Mouse (Mus musculus) frontal cortex, postnatal 10 days (tissue): Measurements from ENCODE around the gene Ldah.
"Not testable (repeated sequence)": the region's sequence is repeated elsewhere in the genome, so short reads cannot be mapped to it uniquely, and the experiment has no call there.

Source experiments
- DNase-seq, 2 experiments: peaks; one replicate each; pipeline ENCODE4 v3.0.0; 2022; ENCODE audit warnings: low spot score in 2 of 2, mixed read lengths in 1 of 2

The Ldah gene

DNA sequence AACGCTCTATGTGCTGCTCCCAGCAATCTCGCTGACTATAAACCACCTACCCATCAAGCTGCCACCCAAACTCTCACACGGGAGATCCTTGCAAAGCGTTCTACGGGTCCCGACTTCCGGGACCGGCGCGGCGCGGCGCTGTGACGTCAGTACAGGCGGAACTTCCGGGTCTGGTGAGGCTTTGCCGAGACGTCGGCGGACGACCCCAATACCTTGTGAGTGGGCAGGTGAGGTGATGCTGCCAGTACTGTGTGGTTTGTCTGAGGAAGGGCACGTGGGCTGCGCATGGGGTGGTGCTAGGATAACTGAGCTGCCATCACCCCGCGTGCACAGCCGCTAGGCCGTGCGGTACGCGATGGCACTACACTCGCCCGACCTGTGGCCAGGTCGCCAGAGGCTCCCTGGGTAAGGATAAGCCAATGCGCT is at the start of gene Ldah:
Ldah (plus strand) TSS at position 130 of the 426 bp plus-strand sequence.
- DNase-seq, result peak; percentile 85 to 88

DNA sequence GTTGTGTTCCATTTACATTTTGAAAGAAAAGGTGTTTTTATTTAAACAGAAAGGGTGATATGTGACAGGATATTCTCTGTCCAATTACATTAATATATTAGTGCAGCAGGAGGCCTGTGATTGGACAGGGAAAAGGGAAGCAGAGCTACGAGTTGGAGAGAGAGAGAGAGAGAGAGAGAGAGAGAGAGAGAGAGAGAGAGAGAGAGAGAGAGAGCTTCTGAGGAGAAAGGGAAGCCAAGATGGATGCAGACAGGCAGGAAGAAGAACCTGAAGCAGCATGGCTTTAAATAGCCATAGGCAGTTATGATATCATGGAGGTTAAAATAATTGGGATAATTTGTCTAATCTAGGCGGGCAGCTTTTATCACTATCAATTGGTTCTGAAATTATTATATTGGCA is 40.2 kb upstream of the Ldah start:
- DNase-seq, result no peak

DNA sequence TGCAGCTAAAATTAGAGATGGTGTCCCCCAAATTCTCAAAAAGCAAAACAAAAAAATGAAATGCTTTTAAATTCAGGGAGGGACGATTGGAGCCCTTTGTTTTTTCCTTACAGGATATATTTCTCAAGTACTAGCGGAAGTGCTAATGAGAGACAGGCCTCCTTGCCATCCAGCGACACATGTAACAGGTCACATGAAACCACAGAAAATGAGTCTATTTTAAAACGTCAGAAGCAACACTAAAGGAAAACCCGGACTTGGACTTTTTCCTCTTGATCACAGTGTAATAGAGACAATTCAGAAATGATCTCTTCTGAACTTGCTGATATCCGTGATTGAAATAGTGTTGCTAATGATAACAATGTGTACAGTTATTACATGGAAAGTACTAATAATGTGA is 27.0 kb upstream of the Ldah start:
- DNase-seq, result no peak

DNA sequence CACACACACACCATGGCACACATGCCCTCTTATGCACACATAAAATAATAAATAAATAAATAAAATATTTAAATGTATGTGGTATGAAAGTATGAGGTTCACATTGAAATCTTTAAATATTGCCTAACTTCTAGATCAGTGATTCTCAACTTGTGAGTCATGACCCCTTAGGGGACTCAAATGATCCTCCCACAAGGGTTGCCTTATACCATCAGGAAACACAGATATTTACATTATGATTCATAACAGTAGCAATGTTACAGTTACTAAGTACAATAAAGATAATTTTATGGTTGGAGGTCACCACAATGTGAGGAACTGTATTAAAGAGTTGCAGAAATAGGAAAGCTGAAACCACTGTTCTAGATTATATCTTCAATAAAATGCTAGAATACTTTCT is 26.2 kb upstream of the Ldah start:
- DNase-seq, result no peak

DNA sequence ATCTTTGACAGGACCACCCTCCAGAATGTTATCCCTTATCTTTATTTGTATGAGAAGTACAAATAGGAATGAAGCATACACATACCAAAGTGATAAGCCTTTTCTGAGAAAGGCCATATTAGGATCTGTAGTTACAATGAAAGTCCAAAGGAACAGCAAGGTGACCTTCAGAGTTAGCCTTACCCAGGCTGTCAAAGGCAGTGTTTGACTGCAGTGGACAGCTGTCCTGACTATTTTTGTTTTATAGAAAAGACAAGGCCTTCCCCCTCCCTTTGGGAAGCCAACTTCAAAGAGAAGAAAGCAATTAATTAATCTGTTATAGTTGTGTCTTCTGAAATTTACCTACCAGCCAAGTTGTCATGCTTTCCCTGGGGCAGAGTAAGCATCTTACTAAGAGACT is 23.4 kb upstream of the Ldah start:
- DNase-seq, result no peak

DNA sequence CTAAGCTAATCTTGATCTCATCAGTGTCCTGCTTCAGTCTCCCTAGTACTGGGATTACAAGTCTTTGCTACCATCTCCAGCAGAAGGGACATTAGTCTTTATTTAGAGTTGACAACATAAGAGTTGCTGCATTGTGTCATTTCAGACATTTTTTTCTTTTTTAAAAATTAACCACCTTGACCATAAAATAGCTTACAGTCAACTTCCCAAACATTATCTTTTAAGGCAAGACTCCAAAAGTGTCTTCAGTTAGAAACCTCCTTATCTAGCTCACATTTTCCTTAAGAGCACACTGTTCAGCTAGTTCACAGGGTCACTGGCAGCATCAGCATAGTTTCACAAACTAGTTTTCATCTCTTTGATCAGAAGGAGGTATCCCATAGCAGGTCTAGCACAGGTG is 19.7 kb upstream of the Ldah start:
- no peak for DNase-seq

DNA sequence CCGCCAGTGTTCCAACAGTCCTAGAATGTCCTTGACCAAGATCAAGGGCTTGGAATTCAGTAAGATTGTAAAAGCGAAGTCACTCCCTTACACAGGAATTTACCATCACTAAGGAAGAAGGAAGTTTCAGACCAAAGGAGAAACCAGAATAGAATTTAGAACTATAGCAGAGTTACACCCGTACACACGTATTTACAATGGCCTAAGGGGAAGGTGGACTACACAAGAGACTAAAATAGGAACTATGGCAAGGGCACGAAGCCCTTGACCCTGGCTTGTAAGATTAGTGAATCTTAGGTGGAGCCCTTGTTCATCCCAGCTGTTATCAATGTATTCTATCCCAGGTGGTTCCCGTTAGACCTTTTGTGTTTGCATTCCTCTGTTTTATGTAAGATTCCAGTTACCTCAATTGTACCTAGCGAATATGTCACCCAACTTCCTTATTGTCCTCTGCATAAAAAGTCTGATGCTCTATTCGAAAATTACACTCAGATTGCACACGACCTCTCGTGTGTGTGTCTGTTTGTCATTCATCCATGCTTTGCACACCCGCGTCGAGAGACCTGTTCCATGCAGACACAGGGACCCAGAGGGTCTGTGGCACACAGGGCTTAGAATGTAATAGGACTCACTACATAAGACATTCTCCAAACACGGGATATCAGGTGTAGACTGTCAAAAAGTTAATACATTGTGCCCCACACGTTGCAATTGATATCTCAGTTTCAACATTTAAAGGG is 18.9 kb upstream of the Ldah start:
- not testable (repeated sequence) for DNase-seq

DNA sequence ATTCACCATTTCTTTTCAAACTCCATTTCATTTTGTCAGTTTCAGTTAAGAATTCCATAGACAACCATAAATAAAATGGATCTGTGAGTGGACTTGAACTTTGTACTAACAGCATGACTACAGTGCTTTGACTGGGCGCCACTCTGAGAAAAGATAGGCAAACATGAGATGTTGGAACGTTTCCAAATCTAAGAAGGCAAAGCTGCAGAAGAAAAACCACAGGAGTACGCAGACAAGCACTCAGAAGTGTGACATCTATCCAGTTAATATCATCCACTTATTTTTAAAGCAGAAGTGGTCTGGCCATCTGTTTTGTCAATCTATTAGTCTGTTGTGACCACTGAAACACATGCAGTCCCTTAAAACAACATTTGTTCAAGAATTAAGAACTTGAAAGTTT is 18.2 kb upstream of the Ldah start:
- no peak for DNase-seq

DNA sequence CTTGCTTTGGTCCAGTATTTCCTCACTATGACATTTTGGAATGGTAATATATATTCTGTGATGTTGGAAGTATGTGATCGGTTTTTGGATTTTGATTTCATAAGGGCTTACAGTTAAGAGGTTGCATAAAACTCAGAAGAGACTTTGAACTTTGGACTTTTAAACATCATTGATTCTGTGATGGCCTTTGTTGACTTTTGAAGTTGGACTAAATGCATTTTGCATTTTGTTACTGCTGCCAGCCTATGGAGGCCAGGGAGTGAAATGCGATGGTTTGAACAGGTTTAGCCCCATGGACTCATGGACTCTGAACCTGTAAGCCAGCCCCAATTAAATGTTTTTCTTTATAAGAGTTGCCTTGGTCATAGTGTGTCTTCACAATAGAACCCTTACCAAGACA is 2.2 kb upstream of the Ldah start:
- DNase-seq, result no peak

DNA sequence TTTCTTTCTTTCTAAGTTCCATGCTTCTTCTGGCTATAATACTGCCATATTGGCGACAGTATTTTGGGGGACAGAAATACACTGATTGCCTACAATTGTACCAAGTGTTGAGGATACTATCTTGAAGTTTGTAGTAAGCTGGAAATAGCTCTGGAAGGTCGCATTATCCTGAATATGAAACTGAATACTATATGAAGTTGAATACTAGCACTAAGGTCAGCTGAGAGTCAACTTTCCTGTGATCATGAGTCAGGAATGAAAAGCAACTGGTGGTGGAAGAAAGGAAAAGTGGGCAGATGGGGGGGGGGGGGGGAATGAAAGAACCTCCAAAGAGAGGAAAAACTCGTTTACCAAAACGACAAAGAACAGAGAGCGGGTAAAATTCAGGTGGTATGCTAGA is 329 bp upstream of the Ldah start:
- no peak for DNase-seq

DNA sequence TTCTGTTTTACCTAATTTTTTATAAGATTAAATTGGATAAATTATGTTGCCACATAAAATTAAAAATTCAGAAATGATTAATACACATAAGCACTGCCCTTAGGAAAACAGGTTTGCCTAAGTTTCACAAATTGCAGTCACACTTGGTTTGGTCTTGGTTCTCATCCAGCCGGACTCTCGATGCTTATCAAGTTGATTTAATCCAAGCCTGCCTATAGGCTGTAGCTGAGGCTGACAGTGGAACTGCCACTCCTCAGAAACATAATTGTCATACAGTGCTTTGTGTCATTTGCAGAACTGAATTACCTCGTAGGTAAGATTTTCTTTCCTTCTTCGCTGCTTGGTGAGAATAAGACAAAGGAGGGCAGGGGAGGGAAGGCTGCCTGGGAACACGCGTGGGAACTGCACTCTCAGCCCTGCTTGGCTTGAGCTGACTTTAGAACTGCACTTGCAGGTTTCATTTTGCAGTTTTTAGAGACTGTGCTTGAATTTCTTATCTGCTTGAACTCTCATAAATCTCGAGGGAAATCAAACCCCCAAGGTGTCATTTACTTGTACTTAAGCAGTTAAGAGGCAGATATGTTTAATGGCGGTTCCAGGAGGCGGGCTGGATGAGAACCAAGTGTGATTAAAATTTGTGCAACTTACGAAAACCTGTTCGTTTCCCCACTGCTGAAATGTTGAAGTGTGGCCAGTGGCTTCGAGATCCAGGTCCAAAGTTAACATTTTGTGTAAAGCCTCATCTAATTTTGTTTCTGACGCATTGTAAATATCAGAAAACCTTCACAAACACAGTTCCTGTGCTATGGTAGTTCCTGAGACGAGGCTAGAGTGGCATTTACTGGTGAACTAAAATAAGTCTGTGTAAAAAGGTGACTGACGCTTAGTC is 8.7 kb downstream of the Ldah start:
- no peak for DNase-seq

DNA sequence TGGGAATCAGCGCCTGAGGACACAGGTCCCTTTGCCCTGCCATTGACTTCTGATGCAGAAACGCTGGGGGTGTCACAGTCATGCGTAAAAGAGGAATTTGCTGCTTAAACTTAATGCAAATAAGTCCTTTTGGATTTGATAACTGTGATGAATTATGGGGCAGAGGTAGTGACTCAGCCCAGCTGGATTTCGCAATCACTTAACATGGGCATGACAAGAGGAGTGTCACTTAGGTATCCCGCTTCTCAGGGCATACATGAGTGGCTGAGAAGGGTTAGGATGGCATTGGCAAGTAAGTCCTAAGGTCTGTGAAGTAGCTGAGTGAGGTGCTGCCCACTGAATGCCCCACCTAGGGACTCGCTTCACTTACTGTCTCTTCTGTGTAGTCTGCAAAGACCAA is 15.1 kb downstream of the Ldah start:
- no peak for DNase-seq

DNA sequence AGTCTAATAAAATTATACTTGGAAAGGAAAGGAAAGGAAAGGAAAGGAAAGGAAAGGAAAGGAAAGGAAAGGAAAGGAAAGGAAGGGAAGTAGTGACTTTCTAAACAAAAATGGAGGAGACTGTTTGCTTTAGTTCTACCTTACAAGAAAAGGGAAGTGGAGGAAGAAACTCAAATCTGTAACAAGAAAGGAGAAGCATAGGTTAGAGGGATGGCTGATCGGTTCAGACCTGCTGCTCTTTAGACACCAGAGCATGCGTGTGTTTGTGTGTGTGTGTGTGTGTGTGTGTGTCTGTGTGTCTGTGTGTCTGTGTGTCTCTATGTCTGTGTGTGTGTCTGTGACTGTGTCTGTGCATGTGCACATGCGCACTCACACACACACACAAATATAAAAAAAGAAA is 23.2 kb downstream of the Ldah start:
- DNase-seq, result no peak

DNA sequence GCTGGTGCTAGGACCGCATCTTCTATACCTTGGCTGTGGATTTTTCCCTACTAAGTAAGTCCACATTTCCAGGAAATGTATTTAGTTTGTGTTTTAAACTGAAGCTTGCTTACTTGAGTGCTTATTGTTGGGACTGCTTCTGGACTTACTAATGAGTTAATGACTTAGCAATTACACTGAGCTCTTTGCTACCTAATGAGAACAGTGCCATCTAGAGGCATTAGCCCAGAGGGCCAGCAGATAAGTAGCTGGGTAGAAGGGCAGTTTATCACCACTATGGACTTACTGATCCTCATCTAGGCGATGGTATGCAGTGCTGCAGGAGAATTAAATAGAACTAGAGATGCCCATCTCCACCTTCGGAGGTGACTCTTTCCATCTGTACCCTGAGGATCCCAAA is 24.8 kb downstream of the Ldah start:
- DNase-seq, result no peak

DNA sequence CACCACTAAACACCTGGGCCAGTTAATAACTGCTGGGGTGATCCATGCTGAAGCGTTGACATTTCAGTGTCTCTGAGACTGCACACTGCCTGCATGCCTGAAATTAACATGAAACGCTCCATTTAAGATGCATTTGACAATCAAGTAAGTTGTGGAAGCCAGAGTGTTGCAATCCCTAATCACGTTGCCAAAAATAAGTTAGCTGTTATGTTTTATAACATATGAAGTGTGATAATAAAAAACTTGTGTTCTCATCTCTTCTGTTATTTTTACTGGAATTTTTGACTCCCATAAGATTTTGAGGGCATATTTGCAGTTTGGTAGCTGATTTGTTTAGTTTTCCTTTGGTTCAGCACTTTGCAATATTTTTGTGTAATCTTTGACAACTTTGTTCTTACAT is 34.3 kb downstream of the Ldah start:
- no peak for DNase-seq

DNA sequence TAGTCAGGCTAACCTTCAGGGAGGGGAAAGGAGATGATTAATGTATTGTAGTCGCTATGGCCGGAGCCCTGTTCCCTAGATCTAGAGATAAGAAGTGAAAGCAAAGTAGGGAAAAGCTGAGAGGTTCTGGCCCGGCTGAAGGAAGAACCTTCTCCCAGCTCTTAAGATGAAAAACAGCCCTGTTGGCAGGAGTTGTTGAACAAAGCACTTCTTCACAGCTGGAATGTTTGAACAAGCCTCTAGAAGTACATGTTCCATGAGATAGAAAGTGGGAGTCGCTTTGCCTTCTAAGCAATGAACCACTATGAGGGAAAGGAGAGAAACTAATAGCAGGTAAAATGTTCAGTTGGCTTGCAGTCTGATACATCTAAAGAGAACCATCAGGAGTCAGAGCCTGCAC is 36.8 kb downstream of the Ldah start:
- no peak for DNase-seq

DNA sequence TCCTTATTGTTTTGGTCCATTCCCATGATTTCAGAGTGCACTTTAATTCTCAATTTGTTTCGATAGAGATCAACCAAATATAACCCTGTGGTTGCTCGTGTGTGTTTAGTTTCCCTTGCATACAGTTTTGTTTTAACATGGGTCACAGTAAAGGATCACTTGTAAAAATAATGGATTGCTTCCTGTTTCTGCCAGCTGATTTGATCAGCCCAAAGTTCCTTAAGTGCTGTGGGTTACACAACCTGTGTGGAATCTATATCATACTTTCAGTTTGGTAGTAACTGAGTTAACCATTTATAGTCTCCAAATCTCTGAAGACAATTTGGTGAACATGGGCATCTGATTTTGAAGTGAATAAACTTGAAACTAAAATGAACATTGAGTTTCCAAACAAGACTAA is 52.4 kb downstream of the Ldah start:
- DNase-seq, result no peak

DNA sequence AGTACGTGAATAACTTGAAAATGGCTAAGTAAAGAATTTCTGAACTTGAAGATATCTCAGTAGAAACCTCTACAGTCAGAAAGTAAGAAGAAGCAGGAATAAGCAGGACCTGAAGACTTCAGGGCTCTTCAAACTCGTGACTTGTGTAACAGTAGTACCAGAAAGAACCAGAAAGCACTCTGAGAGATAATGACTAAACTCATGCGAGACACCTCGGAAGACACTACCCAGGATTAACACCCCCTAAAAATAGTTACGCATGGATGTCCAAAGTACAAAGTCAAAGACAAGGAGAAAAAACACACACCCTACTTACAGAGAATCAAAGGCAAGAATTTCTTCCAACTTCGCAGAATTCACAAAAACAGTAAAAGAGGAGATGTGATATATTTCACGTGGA is 58.4 kb downstream of the Ldah start:
- no peak for DNase-seq

DNA sequence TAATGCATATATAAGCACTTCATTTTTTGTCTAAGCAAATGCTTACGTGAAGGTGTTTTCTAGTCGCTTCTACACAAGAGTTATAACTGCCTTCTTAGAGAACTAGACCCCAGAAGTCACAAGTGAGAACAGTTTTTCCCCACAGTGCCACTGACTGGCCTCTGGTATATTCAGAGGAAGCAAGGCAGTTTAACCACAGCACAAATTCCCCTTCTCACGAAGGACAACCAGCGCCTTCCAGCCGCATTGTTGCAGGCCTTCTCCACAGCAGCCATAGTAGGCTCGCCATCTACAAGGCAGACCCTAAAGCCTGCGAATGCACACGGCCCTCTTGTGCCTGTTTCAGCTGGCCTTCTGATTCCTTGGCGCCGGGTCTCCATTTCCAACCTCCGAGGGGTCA is 61.7 kb downstream of the Ldah start:
- no peak for DNase-seq

DNA sequence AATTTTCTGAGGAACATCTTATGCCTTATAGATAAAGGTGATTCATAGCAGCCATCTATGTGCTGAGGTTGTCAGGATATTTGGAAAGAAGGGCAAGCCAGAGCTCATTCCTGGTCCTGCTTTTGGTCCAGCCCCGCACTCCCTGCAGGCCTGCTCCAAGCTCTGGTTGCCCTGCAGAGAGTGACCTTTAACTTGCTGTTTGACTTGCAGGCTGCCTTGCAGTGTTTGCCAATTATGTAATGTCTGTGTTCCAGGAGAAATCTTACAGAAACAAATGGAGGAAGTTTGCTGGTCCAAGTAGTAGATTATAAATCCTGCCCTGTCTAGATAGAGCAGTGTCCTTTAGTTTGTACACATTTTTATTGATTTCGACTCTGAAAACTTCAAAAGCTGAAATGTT is 63.5 kb downstream of the Ldah start:
- no peak for DNase-seq

DNA sequence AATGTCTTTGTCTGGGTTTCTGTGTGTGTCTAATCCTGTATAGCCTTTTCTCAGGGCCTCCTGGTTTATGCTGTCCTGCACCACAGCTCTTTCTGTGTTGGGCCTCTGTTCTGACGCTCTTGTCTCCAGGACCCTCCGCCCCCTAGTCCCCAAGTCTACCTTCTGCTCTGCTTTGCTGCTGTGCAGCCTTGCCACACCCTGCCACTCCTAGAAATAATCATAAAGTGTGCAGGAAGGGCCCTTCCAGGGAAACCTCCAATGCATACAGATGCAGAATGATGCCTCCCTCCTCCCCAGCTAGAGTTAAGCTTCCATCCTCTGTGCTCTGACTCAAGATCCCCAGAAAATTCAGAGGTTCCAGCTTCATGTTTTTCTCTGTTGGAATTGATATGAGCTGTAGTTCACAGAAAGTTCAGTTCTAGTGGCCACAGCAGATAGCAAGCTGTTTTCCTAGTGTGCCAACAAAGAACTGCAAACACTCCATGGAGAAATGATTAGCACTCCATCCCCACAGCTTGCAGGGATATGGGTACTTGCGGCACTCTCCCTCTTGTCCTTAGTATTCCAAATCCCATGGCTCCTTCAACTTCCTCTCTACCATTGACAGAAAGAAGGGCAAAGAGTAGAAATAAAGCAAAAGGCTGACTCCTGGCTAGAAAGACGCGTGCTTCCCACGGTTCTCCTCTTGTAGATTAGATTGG is 65.7 kb downstream of the Ldah start:
- no peak for DNase-seq

DNA sequence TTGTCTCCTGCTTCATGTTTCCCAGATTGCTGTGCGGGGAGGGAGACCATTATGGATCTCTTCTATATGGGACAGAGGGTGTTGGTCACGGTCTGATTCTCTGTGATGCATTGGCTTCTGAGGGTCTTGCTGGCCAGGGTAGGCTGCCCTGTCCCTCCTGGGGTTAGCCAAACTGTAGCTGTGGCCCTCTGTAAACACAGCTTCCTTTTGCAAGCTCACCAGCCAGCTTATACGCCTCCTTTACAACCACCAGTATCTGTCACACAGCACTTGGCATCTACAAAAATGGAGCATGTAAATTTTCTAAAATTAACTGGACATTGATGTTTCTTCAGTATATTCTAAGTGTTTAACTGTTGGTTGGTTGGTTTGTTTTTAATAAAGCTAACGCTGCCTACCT is 67.5 kb downstream of the Ldah start:
- DNase-seq, result no peak
